Mouse (Mus musculus): Measurements from ENCODE around the gene Gm49510. TPM values are rescaled to one million over a fixed set of nuclear protein-coding genes. Genes with fewer than 3 reads are reported as not detected.

Gene Gm49510
- polyA plus RNA-seq, 1 experiment = not detected

DNA sequence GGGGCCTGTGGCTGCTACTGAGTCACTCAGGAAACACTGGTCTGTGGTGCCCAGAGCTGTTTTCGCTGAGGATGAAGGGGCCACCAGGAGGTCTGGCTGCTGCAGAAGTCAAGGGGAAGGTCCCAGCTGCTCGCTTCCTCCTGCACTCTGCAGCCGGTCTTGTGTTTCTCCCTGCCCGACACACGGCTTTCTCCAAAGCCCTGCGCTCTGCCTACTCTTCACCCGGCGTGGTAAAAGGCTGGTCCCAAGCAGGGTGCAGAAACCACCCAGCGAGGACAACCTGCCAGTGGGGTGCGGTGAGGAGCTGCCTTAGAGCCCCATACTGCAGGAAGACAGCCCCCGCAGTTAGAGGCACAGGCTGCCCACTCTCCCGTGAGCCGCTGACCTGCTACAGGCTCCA lies 4.7 kb upstream of the Gm49510 start:
- Histone ChIP-seq H3K4me1 (ENCODE audit: control insufficient read depth, insufficient read depth, insufficient read length, low read length) (peaks cover 34% of the 10 kb centered on the region), H3K36me3 (ENCODE audit: control insufficient read depth, insufficient read depth, low read length) (peaks cover 44% of the 10 kb centered on the region), H3K27me3 (ENCODE audit: control insufficient read depth, insufficient read depth, low read length) (no peaks in the 10 kb centered on the region), H3K4me3 (ENCODE audit: low read depth, low read length) (0 out of 2 replicates have a peak overlapping the region, but pooled peaks have one; percentile 18), H3K27ac (ENCODE audit: insufficient read depth, low read depth, low read length) (peak overlapping the region; percentile 49; the same call in 1 of the 2 replicates)
- WGBS = 75% methylated on average over 13 of the region's 13 CpGs
- TF ChIP-seq POLR2A (IDR thresholded peaks at IDR 0.05; ENCODE audit: low read depth, low read length) = no peak
- TF ChIP-seq CTCF (IDR thresholded peaks at IDR 0.05; ENCODE audit: extremely low read depth, insufficient read length, insufficient replicate concordance, low read depth, low read length) = no peak

DNA sequence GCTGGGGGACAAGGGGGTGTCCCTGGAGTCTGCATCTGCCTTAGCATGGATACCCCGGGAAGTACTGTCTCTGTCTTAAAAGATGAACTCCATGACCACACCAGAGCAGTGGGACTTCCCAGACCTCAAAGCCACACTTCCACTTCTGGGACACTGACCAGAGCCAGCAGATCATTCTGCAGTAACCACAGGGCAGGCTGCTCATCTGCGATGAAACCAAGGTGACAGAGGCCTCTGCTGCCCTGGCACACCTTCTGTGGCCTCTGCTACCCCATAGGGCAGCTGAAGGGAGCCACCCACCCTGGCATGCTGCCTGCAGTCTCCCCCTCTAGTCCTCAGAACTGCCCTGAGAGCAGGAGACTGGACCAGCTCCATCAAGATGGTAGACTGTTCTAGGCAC lies 3.7 kb upstream of the Gm49510 start:
- H3K36me3 ChIP-seq (ENCODE audit: control insufficient read depth, insufficient read depth, low read length) = peaks cover 39% of the 10 kb centered on the region
- no peaks in the 10 kb centered on the region for H3K27me3 ChIP-seq (ENCODE audit: control insufficient read depth, insufficient read depth, low read length)
- peak overlapping the region; percentile 58; the same call in 1 of the 2 replicates for H3K27ac ChIP-seq (ENCODE audit: insufficient read depth, low read depth, low read length)
- H3K4me3 ChIP-seq (ENCODE audit: low read depth, low read length) = no peak overlapping the region
- TF ChIP-seq CTCF (IDR thresholded peaks at IDR 0.05; ENCODE audit: extremely low read depth, insufficient read length, insufficient replicate concordance, low read depth, low read length) = no peak
- TF ChIP-seq POLR2A (IDR thresholded peaks at IDR 0.05; ENCODE audit: low read depth, low read length) = no peak
- 67% methylated on average over 2 of the region's 2 CpGs for WGBS
- peaks cover 36% of the 10 kb centered on the region for H3K4me1 ChIP-seq (ENCODE audit: control insufficient read depth, insufficient read depth, insufficient read length, low read length)

DNA sequence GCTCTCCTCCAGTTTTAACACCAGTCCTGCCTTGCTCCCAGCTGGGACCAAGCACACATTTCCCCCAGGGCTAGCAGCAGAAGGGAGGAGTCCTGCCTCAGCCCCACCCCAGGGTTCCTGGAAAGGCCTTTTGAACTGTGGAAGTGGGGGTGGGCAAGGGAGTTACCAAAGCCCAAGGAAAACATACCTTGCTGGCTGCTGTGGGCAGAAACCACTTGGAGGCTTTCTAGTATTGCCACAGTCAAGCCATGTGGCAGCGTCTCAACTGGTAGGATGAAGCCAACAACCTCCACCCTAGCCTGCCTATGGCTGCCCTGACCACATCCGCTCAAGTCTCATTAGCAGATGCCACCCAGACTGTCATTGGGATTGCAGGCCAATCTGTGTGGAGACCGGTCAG lies 3.3 kb upstream of the Gm49510 start:
- no peak overlapping the region for H3K4me3 ChIP-seq (ENCODE audit: low read depth, low read length)
- 82% methylated on average over 3 of the region's 3 CpGs for WGBS
- peaks cover 40% of the 10 kb centered on the region for H3K4me1 ChIP-seq (ENCODE audit: control insufficient read depth, insufficient read depth, insufficient read length, low read length)
- peak overlapping the region; percentile 58 for H3K27ac ChIP-seq (ENCODE audit: insufficient read depth, low read depth, low read length)
- H3K36me3 ChIP-seq (ENCODE audit: control insufficient read depth, insufficient read depth, low read length) = peaks cover 35% of the 10 kb centered on the region
- no peaks in the 10 kb centered on the region for H3K27me3 ChIP-seq (ENCODE audit: control insufficient read depth, insufficient read depth, low read length)
- no peak for TF ChIP-seq POLR2A (IDR thresholded peaks at IDR 0.05; ENCODE audit: low read depth, low read length)
- TF ChIP-seq CTCF (IDR thresholded peaks at IDR 0.05; ENCODE audit: extremely low read depth, insufficient read length, insufficient replicate concordance, low read depth, low read length) = no peak

DNA sequence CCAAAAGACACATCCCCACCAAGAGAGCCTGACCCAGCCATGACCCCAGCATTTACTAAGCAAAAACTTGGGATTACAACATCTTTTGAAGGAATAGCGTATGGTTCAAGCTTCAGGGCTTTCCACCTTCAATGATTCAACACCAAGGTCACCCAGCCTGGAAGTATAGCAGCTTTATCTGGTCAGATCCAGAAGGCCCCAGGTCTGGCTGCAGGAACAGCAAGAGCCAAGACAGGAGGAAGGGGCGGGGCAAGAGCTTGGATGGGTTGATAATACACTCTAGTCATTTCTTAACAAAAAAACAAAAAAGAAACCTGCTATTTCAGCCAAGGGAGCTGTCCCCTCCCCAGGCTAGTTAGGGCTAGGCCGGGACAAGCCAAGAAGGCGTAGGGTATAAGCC lies 2.0 kb upstream of the Gm49510 start:
- 86% methylated on average over 4 of the region's 4 CpGs for WGBS
- Histone ChIP-seq H3K27ac (ENCODE audit: insufficient read depth, low read depth, low read length) (peak overlapping the region; percentile 62), H3K4me3 (ENCODE audit: low read depth, low read length) (no peak overlapping the region), H3K36me3 (ENCODE audit: control insufficient read depth, insufficient read depth, low read length) (peaks cover 21% of the 10 kb centered on the region), H3K4me1 (ENCODE audit: control insufficient read depth, insufficient read depth, insufficient read length, low read length) (peaks cover 42% of the 10 kb centered on the region), H3K27me3 (ENCODE audit: control insufficient read depth, insufficient read depth, low read length) (no peaks in the 10 kb centered on the region)
- TF ChIP-seq CTCF (IDR thresholded peaks at IDR 0.05; ENCODE audit: extremely low read depth, insufficient read length, insufficient replicate concordance, low read depth, low read length) = no peak
- TF ChIP-seq POLR2A (IDR thresholded peaks at IDR 0.05; ENCODE audit: low read depth, low read length) = no peak

DNA sequence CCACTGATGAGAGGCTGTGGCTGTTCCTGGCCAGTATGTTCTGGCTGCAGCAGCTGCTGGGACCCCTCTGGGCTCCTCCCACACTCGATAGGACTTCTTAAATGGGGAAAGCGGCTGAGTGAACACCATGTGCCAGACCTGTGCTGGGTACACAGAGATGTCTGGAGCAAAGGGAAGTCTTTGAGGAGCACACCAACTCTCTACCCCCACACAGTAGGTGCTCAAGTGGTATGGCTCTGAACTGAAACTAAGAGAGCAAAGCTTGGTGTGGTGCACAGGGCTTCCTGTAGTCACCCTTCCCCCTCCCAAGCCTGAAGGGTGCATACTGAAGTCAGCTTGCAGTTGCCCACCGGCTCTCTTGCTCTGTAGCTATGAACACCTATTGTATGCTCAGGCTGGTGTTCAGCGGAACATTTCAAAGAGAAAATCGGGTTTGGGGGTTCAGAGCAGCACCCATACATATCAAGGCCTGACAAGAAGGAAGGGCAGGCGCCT lies 913 bp upstream of the Gm49510 start:
- peaks cover 11% of the 10 kb centered on the region for H3K36me3 ChIP-seq (ENCODE audit: control insufficient read depth, insufficient read depth, low read length)
- H3K27ac ChIP-seq (ENCODE audit: insufficient read depth, low read depth, low read length) = peak overlapping the region; percentile 76; the same call in 1 of the 2 replicates
- TF ChIP-seq CTCF (IDR thresholded peaks at IDR 0.05; ENCODE audit: extremely low read depth, insufficient read length, insufficient replicate concordance, low read depth, low read length) (no peak), POLR2A (IDR thresholded peaks at IDR 0.05; ENCODE audit: low read depth, low read length) (no peak)
- 71% methylated on average over 6 of the region's 6 CpGs for WGBS
- peak overlapping the region; percentile 3; the same call in 1 of the 2 replicates for H3K4me3 ChIP-seq (ENCODE audit: low read depth, low read length)
- peaks cover 45% of the 10 kb centered on the region for H3K4me1 ChIP-seq (ENCODE audit: control insufficient read depth, insufficient read depth, insufficient read length, low read length)
- no peaks in the 10 kb centered on the region for H3K27me3 ChIP-seq (ENCODE audit: control insufficient read depth, insufficient read depth, low read length)

DNA sequence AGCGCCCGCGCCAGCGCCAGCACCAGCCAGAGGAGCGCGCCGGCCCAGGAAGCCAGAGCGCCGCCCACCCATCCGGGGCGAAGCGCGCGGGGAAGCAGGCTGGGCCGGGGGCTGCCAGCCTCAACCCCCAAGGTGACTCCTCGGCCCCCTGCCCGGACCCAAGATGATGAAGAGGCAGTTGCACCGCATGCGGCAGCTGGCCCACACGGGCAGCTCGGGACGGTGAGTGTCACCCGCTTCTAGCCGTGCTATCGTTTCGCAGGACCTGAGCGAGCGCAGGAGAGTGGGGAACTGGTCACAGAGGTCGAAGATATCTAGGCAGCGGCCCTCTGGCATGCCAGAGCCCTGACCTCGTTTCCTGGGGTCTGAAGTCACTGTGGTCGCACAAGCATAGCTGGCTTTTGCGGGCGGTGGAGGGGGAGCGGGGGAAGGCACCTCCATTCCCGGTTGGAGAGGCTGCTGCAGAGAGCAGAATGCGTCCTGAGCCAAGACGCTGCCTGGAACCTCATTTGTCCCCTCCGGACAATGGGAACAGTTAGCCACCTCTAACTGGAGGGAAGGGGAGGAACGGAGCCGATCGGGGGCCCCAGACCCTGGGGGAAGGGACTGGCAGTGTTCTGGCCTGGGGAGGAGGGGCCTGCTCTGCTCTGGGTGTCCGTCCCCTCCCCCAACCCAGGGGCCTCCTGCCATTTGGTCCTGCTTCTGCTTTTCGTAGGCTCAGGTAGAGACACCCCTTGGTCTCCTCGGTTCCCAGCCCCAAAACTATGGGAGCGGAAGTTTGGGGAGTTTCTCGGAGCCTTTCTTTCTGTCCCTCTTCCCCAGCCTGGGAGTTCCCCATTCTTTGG lies 495 bp downstream of the Gm49510 start, which contains the start of gene Sh3bp1:
Sh3bp1 (plus strand) TSS at position 29 of the 845 bp plus-strand sequence.
- peaks cover 42% of the 10 kb centered on the region for H3K4me1 ChIP-seq (ENCODE audit: control insufficient read depth, insufficient read depth, insufficient read length, low read length)
- 7% methylated on average over 47 of the region's 47 CpGs for WGBS
- peak within 1 kb of the TSS; percentile 76 for H3K27ac ChIP-seq (ENCODE audit: insufficient read depth, low read depth, low read length)
- no peaks in the 10 kb centered on the region for H3K27me3 ChIP-seq (ENCODE audit: control insufficient read depth, insufficient read depth, low read length)
- peaks cover 5% of the 10 kb centered on the region; the same call in 1 of the 2 replicates for H3K36me3 ChIP-seq (ENCODE audit: control insufficient read depth, insufficient read depth, low read length)
- TF ChIP-seq POLR2A (IDR thresholded peaks at IDR 0.05; ENCODE audit: low read depth, low read length) (no peak), CTCF (IDR thresholded peaks at IDR 0.05; ENCODE audit: extremely low read depth, insufficient read length, insufficient replicate concordance, low read depth, low read length) (no peak)
- H3K4me3 ChIP-seq (ENCODE audit: low read depth, low read length) = peak within 1 kb of the TSS; percentile 79

Data from small intestine, adult 2 months (tissue).